Mouse (Mus musculus) mouse embryonic stem cell (cell line): Measurements from ENCODE around the gene Atad1.
"Not testable (repeated sequence)": the region's sequence is repeated elsewhere in the genome, so short reads cannot be mapped to it uniquely, and the experiment has no call there.

Source experiments
- in situ Hi-C, 2 experiments: fragments of 300-500 bp; cut with MboI; formaldehyde crosslinking; loops; 1 replicate in 1 of 2; 3 replicates in 1 of 2; pipeline ENCODE4 v1.14.3; 2019 to 2020; ENCODE audit warnings: low sequenced_read_pairs in 2 of 2, low pct_unique_long_range_greater_than_20kb in 1 of 2, mixed read lengths in 1 of 2; ENCODE audit not compliant: unreplicated experiment in 1 of 2

Gene Atad1

DNA sequence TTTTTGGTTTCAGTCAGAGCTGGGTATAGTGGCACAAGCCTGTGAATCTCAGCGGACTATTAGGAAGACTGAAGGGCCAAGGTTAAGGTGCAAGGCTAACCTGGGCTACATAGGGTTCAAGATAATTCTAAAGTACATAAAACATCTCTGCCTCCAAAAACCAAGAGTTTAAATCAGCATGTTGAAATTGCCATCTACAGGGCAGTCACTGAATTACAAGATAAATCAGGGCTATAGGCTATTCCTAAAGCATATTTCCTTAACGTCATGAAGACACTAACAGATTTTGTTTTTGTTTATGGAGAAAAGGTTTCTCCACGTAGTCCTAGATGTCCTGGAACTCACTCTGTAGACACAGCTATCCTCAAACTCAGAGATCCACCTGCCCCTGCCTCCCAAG lies 29.3 kb downstream of the Atad1 start:
- in situ Hi-C loops, result loop anchor here (10.0 to 25.0 kb wide), 3 partner anchors 245 to 655 kb away; no protein-coding TSS in a partner anchor

- in situ Hi-C loops, result loop anchor here in 1 of 2 experiments (25.0 kb wide), 1 partner anchor 653 kb away; no protein-coding TSS in a partner anchor
These were observed 30.6 kb downstream of the Atad1 start for GRCm38 (mm10) chr19:32708996-32709395.

DNA sequence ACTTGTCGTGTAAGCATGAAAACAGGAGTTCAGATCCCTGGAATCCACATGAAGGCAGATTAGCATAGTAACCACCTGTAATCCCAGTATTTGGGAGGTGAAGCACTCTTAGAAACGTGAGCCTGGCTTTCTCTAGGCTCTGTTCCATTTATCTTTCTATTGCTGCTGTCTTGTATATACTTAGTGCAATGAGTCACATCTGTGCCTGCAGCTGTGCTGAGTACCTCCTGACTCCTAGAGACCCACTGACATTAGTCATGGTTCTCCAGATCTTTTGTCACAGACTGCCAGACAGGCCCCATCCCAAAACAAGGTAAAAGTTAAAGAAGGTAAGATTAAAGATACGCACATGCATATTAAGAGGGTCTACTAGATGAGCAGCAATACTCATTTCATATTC lies 37.4 kb downstream of the Atad1 start:
- in situ Hi-C loops, result loop anchor here in 1 of 2 experiments (25.0 kb wide), 1 partner anchor 660 kb away; no protein-coding TSS in a partner anchor

- in situ Hi-C loops, result no loop called here
These were observed 42.9 kb downstream of the Atad1 start for GRCm38 (mm10) chr19:32696674-32697073.

DNA sequence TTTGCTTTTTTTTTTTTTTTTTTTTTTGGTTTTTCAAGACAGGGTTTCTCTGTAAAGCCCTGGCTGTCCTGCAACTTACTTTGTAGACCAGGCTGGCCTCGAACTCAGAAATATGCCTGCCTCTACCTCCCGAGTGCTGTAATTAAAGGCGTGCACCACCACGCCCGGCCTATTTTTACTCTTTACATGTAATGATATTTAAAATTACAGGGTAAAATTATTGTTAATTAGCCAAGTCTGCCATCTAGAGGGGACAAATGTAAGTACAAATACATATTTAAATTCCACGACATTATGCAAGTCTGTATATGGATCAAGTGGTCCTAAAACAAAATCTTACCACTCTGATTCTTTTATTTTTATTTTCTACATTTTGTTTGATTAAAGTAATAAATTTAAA lies 49.9 kb downstream of the Atad1 start:
- in situ Hi-C loops, result no loop called here

- in situ Hi-C loops, result not testable (repeated sequence)
These were observed 51.4 kb downstream of the Atad1 start for GRCm38 (mm10) chr19:32688227-32688626.

GRCm38 (mm10) chr19:32687721-32688120 lies 51.9 kb downstream of the Atad1 start:
- in situ Hi-C loops, result no loop called here

GRCm38 (mm10) chr19:32683081-32683480 lies 56.5 kb downstream of the Atad1 start:
- in situ Hi-C loops, result no loop called here

DNA sequence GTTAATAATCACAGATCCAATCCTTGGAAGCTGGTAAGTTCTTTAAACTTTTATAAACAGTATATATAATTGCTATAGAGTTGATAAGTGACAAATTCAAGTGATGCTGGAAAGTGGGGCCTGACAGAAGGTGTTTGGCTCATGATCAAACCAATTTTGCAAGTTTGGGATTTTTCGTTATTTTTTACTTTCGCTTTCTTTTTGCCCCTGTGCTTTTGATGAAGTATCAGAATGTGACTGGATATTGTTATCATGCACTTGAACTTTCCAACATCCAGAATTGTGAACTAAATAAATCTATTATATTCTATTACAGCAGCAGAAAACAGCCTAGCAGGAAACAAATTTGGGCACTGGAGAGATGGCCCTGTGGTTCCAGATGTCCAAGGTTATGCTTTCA lies 58.7 kb downstream of the Atad1 start:
- in situ Hi-C loops, result no loop called here

- in situ Hi-C loops, result no loop called here
These were observed 63.8 kb downstream of the Atad1 start for GRCm38 (mm10) chr19:32675766-32676165.

DNA sequence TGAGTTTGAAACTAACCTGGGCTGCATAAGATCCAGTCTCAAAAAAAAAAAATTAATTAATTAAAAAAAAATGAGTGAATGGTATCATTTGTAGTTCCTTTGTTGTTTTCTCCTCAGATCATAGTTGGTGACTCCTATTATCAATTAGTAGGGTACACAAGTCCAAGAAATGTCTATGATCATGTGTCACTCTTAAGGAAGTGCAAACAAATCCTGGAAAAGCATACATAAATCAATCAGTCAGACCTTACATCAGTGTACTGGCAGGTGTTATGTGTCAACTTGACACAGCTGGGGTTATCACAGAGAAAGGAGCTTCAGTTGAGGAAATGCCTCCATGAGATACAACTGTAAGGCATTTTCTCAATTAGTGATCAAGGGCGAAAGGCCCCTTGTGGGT lies 71.8 kb downstream of the Atad1 start:
- in situ Hi-C loops, result not testable (repeated sequence)

DNA sequence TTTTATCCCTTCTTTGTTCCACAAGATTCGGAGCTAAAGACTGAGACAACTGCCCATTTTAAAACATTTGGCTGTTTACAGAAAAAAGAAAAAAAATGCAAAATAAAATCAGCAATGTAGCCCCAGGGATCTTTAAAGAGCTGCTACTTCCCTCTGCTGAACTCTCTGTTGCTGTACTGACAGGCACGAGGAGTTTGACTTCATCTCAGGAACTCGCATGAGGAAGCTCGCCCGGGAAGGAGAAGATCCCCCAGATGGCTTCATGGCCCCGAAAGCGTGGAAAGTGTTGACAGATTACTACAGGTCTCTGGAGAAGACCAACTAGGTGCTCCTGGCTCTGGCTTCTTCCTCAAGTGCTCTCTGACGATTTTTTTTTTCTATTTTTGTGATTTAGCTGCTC lies 74.3 kb downstream of the Atad1 start:
- in situ Hi-C loops, result no loop called here

DNA sequence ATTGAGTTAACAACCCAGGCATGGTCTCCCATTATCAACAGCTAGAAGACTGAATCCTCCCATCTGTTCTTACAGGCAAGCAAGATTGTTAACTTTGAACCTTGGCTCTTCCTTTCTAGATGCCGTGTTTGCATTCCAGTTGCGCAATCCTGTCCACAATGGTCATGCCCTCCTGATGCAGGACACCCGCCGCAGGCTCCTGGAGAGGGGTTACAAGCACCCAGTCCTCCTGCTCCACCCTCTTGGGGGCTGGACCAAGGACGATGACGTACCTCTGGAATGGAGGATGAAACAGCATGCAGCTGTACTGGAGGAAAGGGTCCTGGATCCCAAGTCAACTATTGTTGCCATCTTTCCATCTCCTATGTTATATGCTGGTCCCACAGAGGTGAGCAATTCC lies 76.7 kb downstream of the Atad1 start:
- in situ Hi-C loops, result no loop called here

DNA sequence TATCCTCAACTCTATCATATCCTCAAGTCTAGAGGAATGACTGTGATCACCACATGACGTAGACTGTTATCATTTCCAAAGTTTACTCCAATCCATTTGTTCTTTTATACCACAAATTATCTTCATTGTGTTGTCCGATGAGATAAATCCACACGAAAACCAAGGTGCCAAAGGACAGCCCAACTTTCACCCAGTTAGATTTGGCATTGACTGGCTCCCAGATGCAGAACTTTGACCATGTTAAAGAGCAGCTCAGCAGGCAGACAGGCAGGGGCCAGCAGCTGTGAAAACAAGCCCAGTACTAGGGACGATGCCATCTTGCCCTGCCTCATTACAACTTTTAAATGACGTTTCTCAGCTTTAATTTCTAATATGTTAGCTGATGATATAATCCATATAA lies 80.2 kb downstream of the Atad1 start:
- in situ Hi-C loops, result no loop called here

DNA sequence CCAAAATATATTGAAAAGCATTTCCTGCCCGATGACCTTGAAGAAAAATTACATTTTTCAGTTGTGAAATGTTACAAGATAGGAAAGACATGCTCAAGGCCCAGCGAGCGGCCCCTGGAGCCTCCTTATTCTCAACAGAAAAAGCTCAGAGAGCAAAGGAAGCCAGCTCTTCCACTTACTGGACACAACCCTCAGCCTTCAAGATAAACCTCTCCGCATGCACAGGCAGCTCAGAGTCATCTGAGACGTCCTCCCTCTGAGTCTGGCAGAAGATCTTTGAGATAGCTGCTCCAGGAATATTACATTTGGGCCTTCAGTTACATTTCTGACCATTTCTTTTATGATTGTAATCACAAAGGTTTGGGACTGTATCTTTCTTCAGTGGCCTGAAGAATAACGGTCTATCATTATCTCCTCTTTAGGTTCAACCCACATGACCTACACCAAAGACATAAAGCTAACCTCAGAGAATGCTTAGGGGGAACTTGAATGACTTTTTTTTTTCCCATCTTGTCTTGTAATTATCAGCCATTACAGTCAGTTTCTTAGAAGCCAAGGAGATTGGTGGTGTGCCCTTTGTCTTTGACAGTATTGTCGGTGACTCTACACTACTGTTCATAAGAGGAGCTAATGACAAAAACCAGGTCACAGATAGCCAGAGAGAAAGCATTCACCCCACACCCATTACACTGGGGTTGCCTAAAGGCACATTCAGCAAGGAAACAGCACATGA lies 85.8 kb downstream of the Atad1 start:
- in situ Hi-C loops, result no loop called here

DNA sequence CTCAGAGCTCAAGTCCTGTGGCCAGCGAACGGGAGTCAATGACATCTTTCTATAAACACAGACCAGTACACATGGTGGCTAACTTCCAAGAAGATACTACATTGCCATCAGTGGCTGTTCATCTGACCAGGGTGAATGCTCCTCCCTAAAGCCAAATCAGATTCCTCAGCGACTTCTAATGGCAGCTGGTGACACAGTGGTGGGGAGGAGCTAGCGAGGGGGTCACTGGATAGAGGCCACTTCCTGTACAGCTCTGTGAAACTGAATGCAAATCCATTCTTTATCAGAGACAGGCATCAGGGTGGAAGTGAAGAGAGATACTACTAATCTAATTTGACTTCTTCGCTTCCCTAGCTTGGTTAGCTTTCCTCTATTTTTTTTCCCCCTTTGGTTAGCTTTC lies 86.5 kb downstream of the Atad1 start:
- in situ Hi-C loops, result no loop called here

GRCm38 (mm10) chr19:32651046-32651445 lies 88.5 kb downstream of the Atad1 start:
- in situ Hi-C loops, result no loop called here

- in situ Hi-C loops, result no loop called here
These were observed 91.5 kb downstream of the Atad1 start for GRCm38 (mm10) chr19:32648019-32648571.

DNA sequence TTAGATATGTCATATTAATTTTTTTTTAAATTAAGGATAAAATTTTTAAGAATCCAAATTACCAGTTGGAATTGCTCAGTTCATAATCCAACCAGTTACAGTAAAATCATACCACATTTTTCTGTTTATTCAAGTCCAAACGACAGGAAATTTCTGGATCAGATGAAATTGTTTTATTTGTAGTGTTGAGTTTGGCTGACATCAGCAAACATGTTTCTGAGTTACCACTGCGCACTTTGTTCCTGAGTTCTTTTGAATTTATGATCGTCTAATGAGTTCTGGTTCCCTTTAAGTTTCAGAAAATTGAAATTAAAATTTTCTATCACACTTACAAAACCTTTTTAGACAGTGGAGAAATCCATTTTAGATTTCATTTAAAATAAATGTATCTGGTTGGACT lies 93.2 kb downstream of the Atad1 start:
- in situ Hi-C loops, result no loop called here

- in situ Hi-C loops, result no loop called here
These were observed 93.6 kb downstream of the Atad1 start for GRCm38 (mm10) chr19:32645939-32646338.
